Mouse (Mus musculus) hindbrain, embryonic 16.5 days (tissue): Measurements from ENCODE around the gene Hps3. TPM values are rescaled to one million over a fixed set of nuclear protein-coding genes. Genes with fewer than 3 reads are reported as not detected.

Experiments
- ATAC-seq: fragments of 200-750 bp; cut with Nextera tagmentation; 2 replicates; pipeline ENCODE4 v1.8.0; 2017; ENCODE audit warnings: moderate TSS enrichment, moderate library complexity
- H3K27ac ChIP-seq: fragments of 300-500 bp; sonication (generic); 2 replicates; pipeline ENCODE4 v1.5.1; 2014; ENCODE audit warnings: low read depth, mild to moderate bottlenecking, control low read depth, low read length, moderate library complexity
- H3K27me3 ChIP-seq: fragments of 300-500 bp; sonication (generic); replicated peaks from 2 replicates; pipeline ENCODE4 v1.6.1; 2014; ENCODE audit warnings: low read length; ENCODE audit not compliant: control insufficient read depth, insufficient read depth
- H3K36me3 ChIP-seq: fragments of 300-500 bp; sonication (generic); 2 replicates; pipeline ENCODE4 v1.6.1; 2014; ENCODE audit warnings: mild to moderate bottlenecking, low read length, moderate library complexity, mixed read lengths; ENCODE audit not compliant: control insufficient read depth, insufficient read depth
- H3K4me1 ChIP-seq: fragments of 300-500 bp; sonication (generic); 2 replicates; pipeline ENCODE4 v1.6.1; 2014; ENCODE audit warnings: low read depth, low read length; ENCODE audit not compliant: control insufficient read depth, insufficient read depth
- H3K4me2 ChIP-seq: fragments of 300-500 bp; sonication (generic); 2 replicates; pipeline ENCODE4 v1.6.1; 2014; ENCODE audit warnings: mild to moderate bottlenecking, low read length, control low read depth, moderate library complexity
- H3K4me3 ChIP-seq: fragments of 300-500 bp; sonication (generic); 2 replicates; pipeline ENCODE4 v1.5.1; 2014; ENCODE audit warnings: mild to moderate bottlenecking, low read length, control low read depth, moderate library complexity
- H3K9ac ChIP-seq: fragments of 300-500 bp; sonication (generic); 2 replicates; pipeline ENCODE4 v1.6.1; 2014; ENCODE audit warnings: low read depth, mild to moderate bottlenecking, control low read depth, low read length, moderate library complexity
- H3K9me3 ChIP-seq: fragments of 300-500 bp; sonication (generic); 2 replicates; pipeline ENCODE4 v1.6.1; 2014; ENCODE audit warnings: mild to moderate bottlenecking, low read length, moderate library complexity; ENCODE audit not compliant: control insufficient read depth
- WGBS: fragments of 180-500 bp; shearing (Covaris S2); extraction: QIAGEN DNeasy Blood & Tissue Kit; methylation state at CpG from one replicate; pipeline ENCODE4 v1.1.7; 2014; 5-methylcytosine and 5-hydroxymethylcytosine counted together
- polyA plus RNA-seq: library from polyadenylated mRNA; unstranded; fragments of >200 nt; fragmentation: Nextera tagmentation; extraction: Ambion mirVana; gene quantifications from 2 replicates; pipeline ENCODE4 v1.2.1, GENCODE M21; 2015

Hps3 gene
- polyA plus RNA-seq, 1 experiment from 2014 or later, result 13.4 TPM

GRCm38 (mm10) chr3:20033761-20034718 is 1.1 kb downstream of the Hps3 start:
- Histone ChIP-seq H3K4me2 (peak overlapping the region; percentile 62), H3K27me3 (no peaks in the 10 kb centered on the region), H3K9me3 (no peaks in the 10 kb centered on the region), H3K4me1 (no peaks in the 10 kb centered on the region), H3K27ac (no peak overlapping the region), H3K36me3 (no peaks in the 10 kb centered on the region), H3K9ac (peak overlapping the region; percentile 80), H3K4me3 (peak overlapping the region; percentile 68)
- WGBS, result 18% methylated on average over 10 of the region's 10 CpGs
- no peak for ATAC-seq

- H3K4me3 ChIP-seq, result no peak overlapping the region
- H3K9ac ChIP-seq, result no peak overlapping the region
- H3K36me3 ChIP-seq, result peaks cover under 1% of the 10 kb centered on the region; the same call in 1 of the 2 replicates
- H3K27ac ChIP-seq, result no peak overlapping the region
- H3K4me1 ChIP-seq, result no peaks in the 10 kb centered on the region
- 93% methylated on average over 6 of the region's 6 CpGs for WGBS
- no peaks in the 10 kb centered on the region for H3K9me3 ChIP-seq
- H3K4me2 ChIP-seq, result no peak overlapping the region
- ATAC-seq, result no peak
- no peaks in the 10 kb centered on the region for H3K27me3 ChIP-seq
These were observed 4.3 kb downstream of the Hps3 start for GRCm38 (mm10) chr3:20030807-20031206.

GRCm38 (mm10) chr3:20028640-20029039 is 6.5 kb downstream of the Hps3 start:
- H3K27ac ChIP-seq, result no peak overlapping the region
- H3K36me3 ChIP-seq, result peaks cover 17% of the 10 kb centered on the region
- 95% methylated on average over 3 of the region's 3 CpGs for WGBS
- no peak overlapping the region for H3K4me3 ChIP-seq
- no peak for ATAC-seq
- no peaks in the 10 kb centered on the region for H3K9me3 ChIP-seq
- H3K27me3 ChIP-seq, result no peaks in the 10 kb centered on the region
- H3K4me2 ChIP-seq, result no peak overlapping the region
- H3K9ac ChIP-seq, result no peak overlapping the region
- no peaks in the 10 kb centered on the region for H3K4me1 ChIP-seq

GRCm38 (mm10) chr3:20027788-20028187 is 7.3 kb downstream of the Hps3 start:
- no peaks in the 10 kb centered on the region for H3K27me3 ChIP-seq
- peaks cover 21% of the 10 kb centered on the region for H3K36me3 ChIP-seq
- H3K27ac ChIP-seq, result no peak overlapping the region
- 85% methylated on average over 5 of the region's 5 CpGs for WGBS
- no peak overlapping the region for H3K4me3 ChIP-seq
- ATAC-seq, result peak; percentile 56; the same call in 1 of the 2 replicates
- H3K9ac ChIP-seq, result no peak overlapping the region
- no peaks in the 10 kb centered on the region for H3K4me1 ChIP-seq
- no peaks in the 10 kb centered on the region for H3K9me3 ChIP-seq
- no peak overlapping the region for H3K4me2 ChIP-seq

- Histone ChIP-seq H3K9me3 (no peaks in the 10 kb centered on the region), H3K9ac (no peak overlapping the region), H3K36me3 (peaks cover 28% of the 10 kb centered on the region), H3K4me1 (no peaks in the 10 kb centered on the region), H3K27me3 (no peaks in the 10 kb centered on the region), H3K4me2 (no peak overlapping the region), H3K4me3 (no peak overlapping the region), H3K27ac (no peak overlapping the region)
- no peak for ATAC-seq
- 94% methylated on average over 8 of the region's 8 CpGs for WGBS
These were observed 8.0 kb downstream of the Hps3 start for GRCm38 (mm10) chr3:20026996-20027689.

GRCm38 (mm10) chr3:20026481-20026880 is 8.6 kb downstream of the Hps3 start:
- no peak overlapping the region for H3K4me3 ChIP-seq
- H3K27ac ChIP-seq, result no peak overlapping the region
- H3K4me1 ChIP-seq, result no peaks in the 10 kb centered on the region
- H3K9ac ChIP-seq, result no peak overlapping the region
- H3K4me2 ChIP-seq, result no peak overlapping the region
- peaks cover 28% of the 10 kb centered on the region for H3K36me3 ChIP-seq
- ATAC-seq, result no peak
- H3K9me3 ChIP-seq, result no peaks in the 10 kb centered on the region
- no peaks in the 10 kb centered on the region for H3K27me3 ChIP-seq

GRCm38 (mm10) chr3:20023832-20024231 is 11.3 kb downstream of the Hps3 start:
- Histone ChIP-seq H3K4me1 (no peaks in the 10 kb centered on the region), H3K9ac (no peak overlapping the region), H3K36me3 (peaks cover 28% of the 10 kb centered on the region), H3K9me3 (no peaks in the 10 kb centered on the region), H3K27ac (no peak overlapping the region), H3K4me2 (no peak overlapping the region), H3K4me3 (no peak overlapping the region), H3K27me3 (no peaks in the 10 kb centered on the region)
- WGBS, result 50% methylated on average over 1 of the region's 1 CpGs
- no peak for ATAC-seq

GRCm38 (mm10) chr3:20018076-20018475 is 17.0 kb downstream of the Hps3 start:
- no peaks in the 10 kb centered on the region for H3K9me3 ChIP-seq
- no peak overlapping the region for H3K4me3 ChIP-seq
- no peaks in the 10 kb centered on the region for H3K4me1 ChIP-seq
- no peaks in the 10 kb centered on the region for H3K27me3 ChIP-seq
- H3K9ac ChIP-seq, result no peak overlapping the region
- WGBS, result 92% methylated on average over 8 of the region's 8 CpGs
- no peak overlapping the region for H3K4me2 ChIP-seq
- no peak for ATAC-seq
- no peak overlapping the region for H3K27ac ChIP-seq
- H3K36me3 ChIP-seq, result peaks cover 23% of the 10 kb centered on the region

- no peak overlapping the region for H3K9ac ChIP-seq
- no peaks in the 10 kb centered on the region for H3K4me1 ChIP-seq
- WGBS, result 98% methylated on average over 2 of the region's 2 CpGs
- peaks cover 19% of the 10 kb centered on the region for H3K36me3 ChIP-seq
- no peak overlapping the region for H3K27ac ChIP-seq
- no peaks in the 10 kb centered on the region for H3K27me3 ChIP-seq
- no peak overlapping the region for H3K4me2 ChIP-seq
- no peaks in the 10 kb centered on the region for H3K9me3 ChIP-seq
- ATAC-seq, result no peak
- no peak overlapping the region for H3K4me3 ChIP-seq
These were observed 20.7 kb downstream of the Hps3 start for GRCm38 (mm10) chr3:20014454-20014853.
